Mouse (Mus musculus) heart, adult 11 months (tissue): Measurements from ENCODE around the gene Zscan4-ps1.
"Not testable (repeated sequence)": the region's sequence is repeated elsewhere in the genome, so short reads cannot be mapped to it uniquely, and the experiment has no call there.

Experiments
- DNase-seq: peaks from one replicate; pipeline ENCODE4 v3.0.0; 2022

Gene Zscan4-ps1

DNA sequence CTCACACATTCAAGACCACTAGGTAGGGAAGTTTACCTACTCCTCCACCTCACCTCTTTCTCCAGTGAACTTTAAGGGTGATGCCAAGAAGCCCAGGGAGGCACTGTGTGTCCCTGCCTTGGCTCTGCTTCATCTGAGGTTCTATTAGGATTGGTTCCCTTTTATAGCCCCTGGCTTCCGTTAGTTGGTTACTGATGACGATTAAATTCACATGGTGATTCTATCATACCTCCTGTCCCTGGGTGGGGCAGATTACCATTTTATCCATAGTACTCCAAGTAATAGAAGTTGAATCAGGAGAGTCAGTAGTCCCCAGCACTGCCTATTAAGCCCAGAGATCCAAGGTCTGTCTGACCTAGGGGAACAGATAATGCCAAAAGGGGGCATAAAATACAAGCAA is at the start of gene Zscan4-ps1:
TSS of gene Zscan4-ps1 (minus strand) at position 101 of the 400 bp plus-strand sequence.
- not testable (repeated sequence) for DNase-seq
